Mouse (Mus musculus) kidney, postnatal 10 days (tissue): ENCODE data around the gene Lmf2.
A peak's percentile ranks its signal among the peaks of the same experiment; 100 is the strongest.

Experiments
- DNase-seq: peaks from one replicate; pipeline ENCODE4 v3.0.0; 2021; ENCODE audit warnings: mixed read lengths

The Lmf2 gene

DNA sequence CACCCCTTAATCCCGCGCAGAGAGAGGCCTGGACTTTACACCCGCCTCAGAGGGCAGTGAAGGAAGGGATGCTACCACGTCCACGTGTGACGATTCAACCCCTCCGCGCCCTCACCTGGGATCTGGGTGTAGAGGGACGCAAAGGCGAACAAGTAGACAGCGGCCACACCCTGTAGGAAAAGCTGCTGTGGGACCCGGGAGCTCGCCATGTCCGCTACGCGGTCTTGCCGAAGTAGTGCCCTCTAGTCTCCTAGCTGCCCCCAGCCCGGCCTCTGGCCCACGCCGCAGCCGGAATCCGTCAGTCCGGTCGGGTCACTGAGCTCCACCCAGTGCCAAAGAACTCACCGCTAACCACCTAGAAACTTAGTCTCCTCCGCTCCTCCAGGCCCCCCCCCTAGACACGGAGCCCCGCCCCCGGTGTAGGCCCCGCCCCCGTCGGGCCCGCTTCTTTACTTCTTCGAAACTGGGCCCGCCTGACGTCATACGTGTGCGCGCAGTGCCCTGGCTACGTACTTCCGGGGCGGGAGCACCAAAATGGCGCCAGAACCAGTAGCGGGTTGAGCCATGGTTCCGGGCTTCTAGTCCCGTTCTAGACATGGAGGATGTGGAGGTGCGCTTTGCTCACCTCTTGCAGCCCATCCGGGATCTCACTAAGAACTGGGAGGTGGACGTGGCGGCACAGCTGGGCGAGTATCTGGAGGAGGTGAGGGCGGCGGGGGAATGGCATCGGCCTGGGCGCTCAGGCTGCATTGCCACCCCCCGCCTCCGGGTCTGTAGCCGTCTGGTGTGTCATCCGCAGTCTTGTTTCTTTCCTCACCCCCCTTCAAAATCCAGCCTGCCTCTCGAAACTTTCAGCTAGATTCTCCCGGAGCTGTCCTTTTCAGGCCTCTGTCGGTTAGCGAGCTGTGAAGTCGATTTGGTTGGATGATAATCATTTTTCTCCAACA is at the start of gene Lmf2, which contains the start of gene Ncaph2:
Gene Lmf2 (minus strand): TSS at position 419 of the 947 bp plus-strand sequence.
Gene Ncaph2 (plus strand): TSS at position 479 of the 947 bp plus-strand sequence.
- peak; percentile 98 for DNase-seq

GRCm38 (mm10) chr15:89404831-89405623 is 49.6 kb upstream of the Lmf2 start:
- DNase-seq: no peak

- no peak for DNase-seq
These were observed 47.0 kb upstream of the Lmf2 start for GRCm38 (mm10) chr15:89402471-89402870.

DNA sequence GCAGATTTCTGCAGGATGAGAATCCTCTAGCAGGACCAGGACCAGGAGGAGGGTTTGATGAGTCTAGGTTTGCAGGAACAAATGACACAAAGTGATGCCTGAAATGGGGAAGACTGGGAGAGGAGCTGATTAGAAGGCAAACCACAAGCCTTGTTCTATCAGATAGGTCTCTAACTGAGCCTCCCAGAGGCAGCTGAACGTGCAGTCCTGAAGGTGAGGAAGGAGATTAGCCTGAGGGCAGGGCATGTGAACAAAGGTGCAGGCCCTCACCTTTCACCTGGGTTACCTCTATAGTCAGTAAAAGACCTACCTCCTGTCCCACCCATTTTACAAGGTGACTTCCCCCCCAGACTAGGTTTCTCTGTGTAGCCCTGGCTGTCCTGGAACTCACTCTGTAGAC is 44.3 kb upstream of the Lmf2 start:
- no peak for DNase-seq

DNA sequence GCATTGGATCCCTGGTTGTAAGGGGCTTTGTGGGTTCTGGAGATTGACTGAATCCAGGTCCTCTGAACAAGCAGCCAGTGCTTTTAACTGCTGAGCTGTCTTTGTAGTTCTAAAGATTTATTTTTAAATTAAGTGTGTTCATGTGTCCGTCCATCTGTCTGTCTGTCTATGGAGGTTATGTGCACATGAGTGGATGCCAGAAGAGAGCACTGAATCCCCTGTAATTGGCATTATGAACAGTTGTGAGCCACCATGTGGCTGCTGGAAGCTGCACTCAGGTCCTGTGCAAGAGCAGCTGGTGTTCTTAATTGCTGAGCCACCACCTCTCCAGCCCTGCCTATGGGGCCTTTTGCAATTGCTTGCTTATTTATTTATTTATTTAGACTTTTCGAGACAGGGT is 42.7 kb upstream of the Lmf2 start:
- no peak for DNase-seq

DNA sequence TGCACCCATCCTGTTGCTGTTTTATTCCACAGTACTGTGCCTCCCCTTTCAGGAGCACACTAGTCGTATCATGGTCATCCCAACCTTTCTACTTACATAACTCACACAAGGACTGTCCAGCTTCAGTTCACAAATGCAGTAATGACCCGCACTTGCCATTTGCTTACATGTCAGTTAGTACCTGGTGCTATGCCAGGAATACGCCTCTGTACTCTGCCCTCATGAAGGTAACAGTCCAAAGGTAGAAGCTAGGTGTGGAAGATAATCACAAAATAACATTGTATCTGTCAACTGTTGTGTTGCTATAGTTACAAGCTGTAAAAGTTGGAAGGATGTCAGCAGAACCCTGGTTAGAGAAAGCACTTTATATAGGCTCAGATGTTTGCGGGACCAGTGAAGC is 41.4 kb upstream of the Lmf2 start:
- no peak for DNase-seq

- no peak for DNase-seq
These were observed 34.6 kb upstream of the Lmf2 start for GRCm38 (mm10) chr15:89390081-89390480.

- DNase-seq: no peak
These were observed 31.7 kb upstream of the Lmf2 start for GRCm38 (mm10) chr15:89387127-89387526.

DNA sequence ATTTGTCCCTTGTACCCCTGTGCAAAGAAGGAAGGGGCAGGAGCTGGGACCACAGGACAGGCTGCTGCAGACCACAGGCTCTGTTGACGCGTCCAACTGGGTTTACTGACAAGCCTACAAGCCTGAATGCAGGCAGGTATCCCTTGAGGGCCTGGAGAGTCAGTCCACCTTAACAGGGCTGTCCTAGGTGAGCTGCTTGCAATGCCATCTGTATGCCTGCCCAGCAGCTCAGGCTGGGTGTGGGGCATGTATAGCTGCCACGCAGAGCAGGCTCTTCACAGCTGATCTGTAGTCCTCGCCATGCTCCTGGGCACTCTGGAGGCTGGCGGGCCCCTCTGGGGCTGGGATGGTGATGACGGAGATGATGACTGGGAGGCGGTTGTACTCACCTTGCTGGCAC is 29.2 kb upstream of the Lmf2 start, which contains the start of gene Klhdc7b:
Gene Klhdc7b (plus strand): TSS at position 301 of the 400 bp plus-strand sequence.
- no peak for DNase-seq

GRCm38 (mm10) chr15:89379429-89379828 is 24.0 kb upstream of the Lmf2 start:
- DNase-seq: peak; percentile 61

GRCm38 (mm10) chr15:89378831-89379401 is 23.5 kb upstream of the Lmf2 start, which contains the start of gene Odf3b:
TSS of gene Odf3b (minus strand) at chr15:89379282.
- peak; percentile 49 for DNase-seq

DNA sequence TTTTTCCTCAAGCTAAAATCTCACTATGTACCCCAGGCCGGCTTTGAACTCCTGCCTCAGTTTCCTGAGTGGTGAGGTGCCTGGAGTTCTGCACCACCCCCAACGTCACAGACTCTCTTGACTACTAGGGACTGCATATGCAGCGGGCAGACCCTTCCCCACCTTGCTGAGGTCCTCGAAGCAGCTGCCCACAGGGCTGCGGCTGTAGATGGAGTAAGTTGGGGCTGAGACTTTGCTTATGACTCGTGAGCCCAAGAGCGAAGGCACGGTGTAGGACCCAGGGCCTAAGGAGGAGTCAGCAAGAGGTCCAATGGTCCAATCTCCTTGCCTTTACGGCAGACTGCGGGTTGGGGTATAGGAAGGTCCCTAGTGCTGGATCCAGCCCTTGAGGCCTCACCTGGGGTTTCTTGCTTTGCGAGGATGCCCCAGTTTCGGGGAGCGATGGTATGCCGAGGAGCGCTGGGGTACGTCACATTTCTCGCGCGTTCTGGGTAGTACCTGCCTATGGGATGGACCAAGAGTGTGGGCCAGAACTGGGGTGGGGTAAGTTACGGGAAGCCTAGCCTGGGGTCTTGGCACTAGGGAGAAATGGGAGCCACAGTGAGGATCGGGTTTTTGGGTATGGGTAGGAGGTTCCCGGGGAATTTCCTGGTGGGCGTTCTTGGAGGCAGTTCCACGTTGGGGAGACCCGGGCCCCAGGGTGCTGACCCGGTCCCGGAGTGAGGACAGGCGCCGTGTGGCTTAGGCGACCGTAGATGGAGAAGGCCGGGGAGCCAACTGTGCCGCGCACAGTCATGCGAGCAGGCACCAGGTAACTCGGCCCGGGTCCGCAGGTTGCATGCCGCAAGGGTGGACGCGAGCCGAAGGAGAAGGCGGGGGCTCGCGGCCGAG is 22.7 kb upstream of the Lmf2 start:
- no peak for DNase-seq

DNA sequence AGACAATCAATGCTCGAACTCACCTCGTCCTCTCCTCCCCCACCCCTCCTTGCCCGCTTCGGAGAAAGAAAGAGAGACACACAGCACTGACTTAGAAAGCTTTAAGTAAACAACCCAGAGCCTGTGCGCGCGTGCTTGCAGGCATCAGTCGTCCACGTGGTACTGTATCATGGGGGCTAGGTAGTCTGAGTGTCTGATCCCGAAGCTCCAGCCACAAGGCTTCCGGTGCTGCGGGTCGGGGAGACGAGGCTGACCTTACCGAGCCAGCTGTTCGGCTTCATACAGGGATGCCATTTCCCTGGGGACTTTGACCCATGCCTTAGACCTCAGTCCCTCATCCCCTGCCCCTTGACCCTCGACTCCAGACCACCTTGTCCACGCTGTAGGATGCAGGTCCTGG is 21.9 kb upstream of the Lmf2 start:
- DNase-seq: no peak

GRCm38 (mm10) chr15:89376957-89377356 is 21.5 kb upstream of the Lmf2 start, which contains the start of gene Tymp:
TSS of gene Tymp (minus strand) at chr15:89377039.
- DNase-seq: no peak

DNA sequence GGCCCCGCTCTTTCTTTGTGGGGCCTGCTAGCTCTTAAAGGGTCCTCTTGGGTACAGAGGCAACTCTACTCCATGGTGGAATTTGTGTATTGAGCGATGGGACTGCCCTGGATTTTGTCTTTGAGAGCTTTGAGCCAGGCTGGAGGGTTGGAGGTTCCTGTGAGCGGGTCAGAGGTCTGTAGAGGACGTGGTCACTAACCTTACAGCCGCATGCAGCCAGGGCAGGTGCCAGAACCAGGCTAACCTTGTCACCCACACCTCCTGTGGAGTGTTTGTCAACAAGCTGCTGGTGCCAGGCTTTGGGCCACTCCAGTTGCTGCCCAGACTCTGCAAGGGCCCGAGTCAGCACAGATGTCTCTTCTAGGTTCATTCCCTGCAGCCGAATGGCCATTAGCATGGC is 20.6 kb upstream of the Lmf2 start:
- no peak for DNase-seq

DNA sequence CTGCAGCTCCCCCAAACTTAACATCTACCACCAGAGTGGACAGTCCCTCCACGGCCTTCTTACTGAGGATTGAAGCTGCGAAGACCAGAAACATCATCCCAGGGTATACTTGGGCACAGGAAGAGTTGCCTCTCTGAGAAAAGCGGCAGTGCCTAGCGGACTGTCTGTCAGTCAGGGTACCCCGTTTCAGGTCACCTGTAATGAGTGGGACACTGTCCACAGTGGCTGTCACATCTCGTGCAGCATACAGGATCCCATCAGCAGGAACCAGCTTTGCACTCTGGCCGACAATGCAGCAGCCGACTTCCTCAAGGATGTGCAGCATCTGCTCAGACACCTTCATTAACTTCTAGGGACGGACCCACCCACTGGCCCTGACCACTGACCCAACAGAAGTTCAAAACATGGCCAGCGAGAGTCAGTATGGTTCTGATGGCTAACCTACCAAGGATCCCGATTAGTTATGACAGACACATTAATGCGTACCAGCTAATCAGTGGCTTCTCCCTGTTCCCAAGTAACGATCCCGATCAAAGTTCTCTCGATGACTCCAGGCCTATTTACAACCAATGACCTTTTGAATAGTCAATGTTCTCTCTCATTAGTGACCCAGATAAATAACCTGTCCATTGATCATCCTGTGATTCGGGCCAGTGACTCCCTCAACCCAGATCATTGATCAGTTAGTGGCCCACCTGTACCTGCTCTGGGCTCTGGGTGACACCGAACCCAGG is 19.5 kb upstream of the Lmf2 start:
- DNase-seq: no peak

DNA sequence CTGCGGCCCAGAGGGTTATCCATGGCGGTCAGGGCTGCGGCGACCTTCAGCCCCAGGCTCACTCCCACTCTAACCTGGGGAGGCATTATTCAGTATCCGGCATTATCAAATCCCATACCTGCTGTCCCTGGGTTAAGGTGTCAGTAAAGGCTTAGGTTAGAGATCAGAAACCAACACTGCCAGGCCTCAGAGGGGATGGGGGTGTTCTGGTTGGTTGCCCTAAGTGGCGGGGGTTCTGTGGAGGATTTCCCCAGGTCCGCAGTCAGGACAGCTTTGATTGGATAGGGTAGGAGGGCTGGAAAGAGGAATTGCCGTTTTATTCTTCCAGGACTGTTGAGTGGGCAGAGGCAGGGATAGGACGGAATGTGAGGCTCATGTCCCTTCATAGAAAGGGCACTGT is 18.9 kb upstream of the Lmf2 start:
- DNase-seq: no peak

GRCm38 (mm10) chr15:89373762-89374248 is 18.3 kb upstream of the Lmf2 start, which contains the start of gene Sco2:
TSS of gene Sco2 (minus strand) at chr15:89373846.
- peak; percentile 97 for DNase-seq

- DNase-seq: peak; percentile 93
These were observed 17.7 kb upstream of the Lmf2 start for GRCm38 (mm10) chr15:89373027-89373761.

GRCm38 (mm10) chr15:89372536-89372935 is 17.1 kb upstream of the Lmf2 start:
- no peak for DNase-seq
